Mouse (Mus musculus): ENCODE measurements at regions not wholly inside any gene's neighbourhood (a gene's known extent, or its start where the extent isn't known, plus 50 kb on each side); places are given as distances from the start of the nearest gene placed in this dataset.

GRCm38 (mm10) chr3:50569565-50569964 is 126.2 kb upstream of the Slc7a11 start:
- no peak for DNase-seq (ENCODE audit: low spot score)
- TF ChIP-seq CTCF (IDR thresholded peaks at IDR 0.05; ENCODE audit: low read depth), result no peak
- no peak overlapping the region for H3K4me3 ChIP-seq (ENCODE audit: low read length)
- H3K4me1 ChIP-seq (ENCODE audit: insufficient read depth, low read length), result no peaks in the 10 kb centered on the region
- no peak overlapping the region for H3K9ac ChIP-seq (replicated peaks; ENCODE audit: low read length)
- H3K36me3 ChIP-seq (ENCODE audit: insufficient read depth, low read length), result no peaks in the 10 kb centered on the region
- H3K4me2 ChIP-seq (ENCODE audit: low read depth, low read length), result no peak overlapping the region
- H3K27me3 ChIP-seq (ENCODE audit: insufficient read depth, low read length), result no peaks in the 10 kb centered on the region
- H3K27ac ChIP-seq, result no peak overlapping the region
- WGBS, result 82% methylated on average over 10 of the region's 10 CpGs
- no peak for ATAC-seq
- no peaks in the 10 kb centered on the region for H3K9me3 ChIP-seq (ENCODE audit: low read length)

- DNase-seq (ENCODE audit: low spot score), result no peak
- H3K27ac ChIP-seq, result no peak overlapping the region
- H3K36me3 ChIP-seq (ENCODE audit: insufficient read depth, low read length), result no peaks in the 10 kb centered on the region
- no peak overlapping the region for H3K4me3 ChIP-seq (ENCODE audit: low read length)
- ATAC-seq, result no peak
- H3K4me2 ChIP-seq (ENCODE audit: low read depth, low read length), result no peak overlapping the region
- no peaks in the 10 kb centered on the region; the same call in 1 of the 2 replicates for H3K4me1 ChIP-seq (ENCODE audit: insufficient read depth, low read length)
- 62% methylated on average over 1 of the region's 1 CpGs for WGBS
- no peak for TF ChIP-seq CTCF (IDR thresholded peaks at IDR 0.05; ENCODE audit: low read depth)
- H3K9me3 ChIP-seq (ENCODE audit: low read length), result no peaks in the 10 kb centered on the region
- no peaks in the 10 kb centered on the region for H3K27me3 ChIP-seq (ENCODE audit: insufficient read depth, low read length)
- H3K9ac ChIP-seq (replicated peaks; ENCODE audit: low read length), result no peak overlapping the region
Measured at GRCm38 (mm10) chr3:50554150-50554549, 110.7 kb upstream of the Slc7a11 start.

- DNase-seq (ENCODE audit: low spot score) (no peak), ATAC-seq (no peak)
- Histone ChIP-seq H3K9me3 (ENCODE audit: low read length) (no peaks in the 10 kb centered on the region), H3K4me3 (ENCODE audit: low read length) (no peak overlapping the region), H3K27ac (no peak overlapping the region), H3K36me3 (ENCODE audit: insufficient read depth, low read length) (no peaks in the 10 kb centered on the region), H3K27me3 (ENCODE audit: insufficient read depth, low read length) (no peaks in the 10 kb centered on the region), H3K4me2 (ENCODE audit: low read depth, low read length) (no peak overlapping the region), H3K4me1 (ENCODE audit: insufficient read depth, low read length) (no peaks in the 10 kb centered on the region; the same call in 1 of the 2 replicates), H3K9ac (replicated peaks; ENCODE audit: low read length) (no peak overlapping the region)
- 94% methylated on average over 4 of the region's 4 CpGs for WGBS
- TF ChIP-seq CTCF (IDR thresholded peaks at IDR 0.05; ENCODE audit: low read depth), result no peak
Measured at GRCm38 (mm10) chr3:50548568-50548967, 105.2 kb upstream of the Slc7a11 start.

GRCm38 (mm10) chr3:50530654-50531053 is 87.2 kb upstream of the Slc7a11 start:
- Histone ChIP-seq H3K9me3 (ENCODE audit: low read length) (no peaks in the 10 kb centered on the region), H3K9ac (replicated peaks; ENCODE audit: low read length) (no peak overlapping the region), H3K4me3 (ENCODE audit: low read length) (no peak overlapping the region), H3K4me2 (ENCODE audit: low read depth, low read length) (no peak overlapping the region), H3K4me1 (ENCODE audit: insufficient read depth, low read length) (no peaks in the 10 kb centered on the region), H3K27ac (no peak overlapping the region), H3K36me3 (ENCODE audit: insufficient read depth, low read length) (no peaks in the 10 kb centered on the region), H3K27me3 (ENCODE audit: insufficient read depth, low read length) (no peaks in the 10 kb centered on the region)
- no peak for DNase-seq (ENCODE audit: low spot score)
- TF ChIP-seq CTCF (IDR thresholded peaks at IDR 0.05; ENCODE audit: low read depth), result no peak
- ATAC-seq, result no peak
- 24% methylated on average over 2 of the region's 2 CpGs for WGBS

DNA sequence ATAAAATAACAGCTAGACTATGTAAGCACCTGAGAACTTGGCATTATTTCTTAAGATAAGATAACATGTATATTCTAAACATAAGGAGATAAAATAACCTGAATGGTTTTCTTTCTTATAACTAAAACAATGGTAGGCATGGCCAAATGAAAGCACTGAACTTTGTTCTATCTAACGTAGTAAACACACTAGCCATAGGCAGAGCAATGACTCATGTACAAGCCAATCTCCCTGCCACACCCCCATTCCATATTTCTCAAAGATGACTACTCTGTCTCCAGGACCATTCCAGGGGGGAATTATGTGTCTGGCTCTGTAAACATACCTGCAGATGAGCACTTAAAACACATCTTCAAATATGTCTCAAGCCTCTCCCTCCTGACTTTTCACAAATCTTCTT is 80.6 kb upstream of the Slc7a11 start:
- WGBS, result 82% methylated on average over 1 of the region's 1 CpGs
- TF ChIP-seq CTCF (IDR thresholded peaks at IDR 0.05; ENCODE audit: low read depth), result no peak
- ATAC-seq, result no peak

GRCm38 (mm10) chr3:50507211-50507610 is 63.8 kb upstream of the Slc7a11 start:
- H3K4me3 ChIP-seq (ENCODE audit: low read length), result no peak overlapping the region
- TF ChIP-seq CTCF (IDR thresholded peaks at IDR 0.05; ENCODE audit: low read depth), result no peak

More for the DNA sequence above, 80.6 kb upstream of the Slc7a11 start:
- Histone ChIP-seq H3K36me3 (ENCODE audit: insufficient read depth, low read length) (no peaks in the 10 kb centered on the region), H3K27me3 (ENCODE audit: insufficient read depth, low read length) (no peaks in the 10 kb centered on the region), H3K4me1 (ENCODE audit: insufficient read depth, low read length) (no peaks in the 10 kb centered on the region), H3K9ac (replicated peaks; ENCODE audit: low read length) (no peak overlapping the region), H3K9me3 (ENCODE audit: low read length) (no peaks in the 10 kb centered on the region), H3K4me2 (ENCODE audit: low read depth, low read length) (no peak overlapping the region), H3K4me3 (ENCODE audit: low read length) (no peak overlapping the region), H3K27ac (no peak overlapping the region)
- DNase-seq (ENCODE audit: low spot score), result no peak

More at GRCm38 (mm10) chr3:50507211-50507610, 63.8 kb upstream of the Slc7a11 start:
- DNase-seq (ENCODE audit: low spot score) (no peak), ATAC-seq (no peak)
- Histone ChIP-seq H3K9ac (replicated peaks; ENCODE audit: low read length) (no peak overlapping the region), H3K4me1 (ENCODE audit: insufficient read depth, low read length) (no peaks in the 10 kb centered on the region), H3K36me3 (ENCODE audit: insufficient read depth, low read length) (no peaks in the 10 kb centered on the region), H3K27me3 (ENCODE audit: insufficient read depth, low read length) (no peaks in the 10 kb centered on the region), H3K27ac (no peak overlapping the region), H3K9me3 (ENCODE audit: low read length) (no peaks in the 10 kb centered on the region), H3K4me2 (ENCODE audit: low read depth, low read length) (no peak overlapping the region)
- 95% methylated on average over 2 of the region's 2 CpGs for WGBS
